Mouse (Mus musculus) heart, embryonic 10.5 days (tissue): ENCODE measurements around the gene Chrna3. TPM values are rescaled to one million over a fixed set of nuclear protein-coding genes. Genes with fewer than 3 reads are reported as not detected.
A peak's percentile ranks its signal among the peaks of the same experiment; 100 is the strongest.

Experiments
- DNase-seq: peaks from one replicate; pipeline ENCODE4 v3.0.0-alpha.2; 2017; ENCODE audit warnings: low spot score
- H3K27ac ChIP-seq: fragments of 300-500 bp; sonication (generic); 2 replicates; pipeline ENCODE4 v1.5.1; 2016; ENCODE audit warnings: mild to moderate bottlenecking
- H3K27me3 ChIP-seq: fragments of 300-500 bp; sonication (generic); 2 replicates; pipeline ENCODE4 v1.6.1; 2016; ENCODE audit warnings: mild to moderate bottlenecking; ENCODE audit not compliant: poor library complexity, insufficient read depth, severe bottlenecking
- H3K36me3 ChIP-seq: fragments of 300-500 bp; sonication (generic); 2 replicates; pipeline ENCODE4 v1.6.1; 2016; ENCODE audit warnings: mild to moderate bottlenecking, moderate library complexity
- H3K4me1 ChIP-seq: fragments of 300-500 bp; sonication (generic); 2 replicates; pipeline ENCODE4 v1.6.1; 2016; ENCODE audit warnings: mild to moderate bottlenecking
- H3K4me3 ChIP-seq: fragments of 300-500 bp; sonication (generic); 2 replicates; pipeline ENCODE4 v1.5.1; 2016; ENCODE audit warnings: mild to moderate bottlenecking, moderate library complexity
- H3K9me3 ChIP-seq: fragments of 300-500 bp; sonication (generic); 2 replicates; pipeline ENCODE4 v1.6.1; 2016; ENCODE audit warnings: mild to moderate bottlenecking, moderate library complexity
- WGBS: fragments of 180-500 bp; shearing (Covaris S2); methylation state at CpG from one replicate; pipeline ENCODE4 v1.1.7; 2016; 5-methylcytosine and 5-hydroxymethylcytosine counted together
- polyA plus RNA-seq: library from polyadenylated mRNA; unstranded; fragments of >200 nt; fragmentation: Nextera tagmentation; extraction: Ambion mirVana; gene quantifications from 2 replicates; pipeline ENCODE4 v1.2.1, GENCODE M21; 2016

Chrna3 gene
- 0.16 and 0.49 TPM in 2 replicates for polyA plus RNA-seq

DNA sequence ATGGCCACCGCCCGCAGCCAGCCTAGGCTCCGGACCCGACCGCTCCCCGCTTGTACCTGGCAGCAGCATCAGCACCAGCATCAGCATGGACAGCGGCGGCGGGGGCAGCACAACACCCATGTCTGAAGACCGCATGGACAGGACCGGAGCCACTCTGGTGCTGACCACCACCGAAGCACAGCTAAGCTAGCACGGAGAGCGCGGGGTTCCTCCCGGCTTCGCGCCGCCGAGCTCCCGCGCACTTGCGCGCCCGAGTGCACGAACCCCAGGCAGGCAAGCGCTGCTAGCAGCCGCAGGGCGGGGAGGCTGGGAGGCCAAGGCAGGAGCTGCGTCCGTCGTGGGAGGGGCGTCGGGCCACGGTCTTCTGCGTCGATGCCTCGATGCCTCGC is at the start of gene Chrna3:
TSS of gene Chrna3 (minus strand) at position 288 of the 389 bp plus-strand sequence.
- Histone ChIP-seq H3K9me3 (no peaks in the 10 kb centered on the region), H3K36me3 (no peaks in the 10 kb centered on the region), H3K27me3 (peaks cover 71% of the 10 kb centered on the region), H3K4me3 (peak within 1 kb of the TSS; percentile 56), H3K27ac (peak within 1 kb of the TSS; percentile 53; the same call in 1 of the 2 replicates), H3K4me1 (peaks cover 12% of the 10 kb centered on the region)
- peak; percentile 84 for DNase-seq
- WGBS = under 1% methylated on average over 39 of the region's 39 CpGs

DNA sequence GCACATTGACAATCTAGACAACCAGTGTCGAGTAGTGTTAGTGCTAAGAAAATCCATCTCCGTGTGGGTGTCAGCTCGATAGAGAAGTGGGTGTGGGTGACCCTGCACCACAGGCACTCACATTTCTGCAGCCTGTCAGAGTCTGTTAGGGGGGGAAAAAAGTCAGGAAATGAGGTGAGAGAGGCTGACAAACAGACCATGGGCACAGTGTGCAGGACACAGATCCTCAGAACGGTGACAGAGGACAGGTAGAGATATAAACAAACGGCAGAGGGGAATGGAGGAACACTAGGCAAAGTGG is 41.6 kb upstream of the Chrna3 start:
- H3K36me3 ChIP-seq = no peaks in the 10 kb centered on the region
- peak overlapping the region; percentile 27; the same call in 1 of the 2 replicates for H3K4me3 ChIP-seq
- peak overlapping the region; percentile 73 for H3K27ac ChIP-seq
- WGBS = 11% methylated on average over 5 of the region's 5 CpGs
- H3K27me3 ChIP-seq = no peaks in the 10 kb centered on the region
- H3K4me1 ChIP-seq = peaks cover 31% of the 10 kb centered on the region
- peak; percentile 78 for DNase-seq
- H3K9me3 ChIP-seq = no peaks in the 10 kb centered on the region

DNA sequence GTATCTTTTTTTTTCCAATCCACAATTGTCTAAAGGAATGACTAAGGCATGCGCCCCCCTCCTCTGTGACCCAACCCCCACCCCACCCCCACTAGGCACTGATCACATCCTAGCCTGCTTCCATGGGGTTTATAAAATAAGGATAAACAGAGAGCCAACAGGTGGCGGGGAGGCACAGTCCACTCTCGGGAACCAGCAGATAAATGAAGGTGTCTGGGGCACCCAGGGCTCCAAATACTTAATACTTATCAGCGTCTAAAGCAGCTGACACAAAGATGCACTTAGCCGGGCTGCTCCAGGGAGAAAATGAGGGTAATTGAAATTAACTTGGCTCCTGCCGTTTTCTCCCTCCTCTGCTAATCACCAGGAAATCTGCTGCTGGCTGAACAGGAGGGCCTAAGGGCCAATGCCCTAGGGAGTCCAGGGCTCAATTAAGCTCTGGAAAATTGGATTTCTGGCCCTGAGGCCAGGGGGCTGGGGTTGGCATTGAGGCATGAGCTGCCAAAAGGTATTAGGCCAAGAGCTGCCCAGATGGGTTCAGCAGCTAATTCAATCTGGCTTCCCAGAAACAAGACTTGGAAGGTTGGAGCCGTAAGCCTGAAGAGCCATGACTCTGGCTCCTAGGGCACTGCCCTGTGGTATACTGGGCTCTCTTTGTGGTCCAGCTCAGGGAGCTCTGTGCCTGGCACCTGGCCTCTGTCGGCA is 41.0 kb upstream of the Chrna3 start:
- H3K36me3 ChIP-seq = no peaks in the 10 kb centered on the region
- H3K27ac ChIP-seq = peak overlapping the region; percentile 73
- 19% methylated on average over 8 of the region's 8 CpGs for WGBS
- H3K4me3 ChIP-seq = 0 out of 2 replicates have a peak overlapping the region, but pooled peaks have one; percentile 27
- DNase-seq = no peak
- peaks cover 31% of the 10 kb centered on the region for H3K4me1 ChIP-seq
- H3K27me3 ChIP-seq = no peaks in the 10 kb centered on the region
- H3K9me3 ChIP-seq = no peaks in the 10 kb centered on the region

DNA sequence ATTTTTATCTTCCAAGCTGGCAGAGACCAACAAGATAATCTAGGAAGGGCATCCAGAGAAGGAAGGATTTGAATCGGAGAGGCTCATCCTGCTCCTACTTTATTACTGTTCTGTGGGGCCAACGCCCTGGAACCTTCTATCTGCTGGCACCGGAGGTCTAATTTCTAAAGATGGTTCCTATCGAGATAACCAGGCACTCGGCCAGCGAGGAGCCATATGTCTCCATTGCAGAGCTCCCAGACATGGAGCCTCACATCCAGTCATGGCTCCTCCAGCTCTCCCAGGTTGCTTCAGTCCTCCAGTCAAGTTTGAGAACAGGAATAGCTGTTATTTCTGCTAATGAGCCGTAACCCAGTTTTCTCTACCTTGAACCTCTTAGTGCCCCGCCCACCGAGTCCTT is 38.9 kb upstream of the Chrna3 start:
- no peak overlapping the region for H3K4me3 ChIP-seq

DNA sequence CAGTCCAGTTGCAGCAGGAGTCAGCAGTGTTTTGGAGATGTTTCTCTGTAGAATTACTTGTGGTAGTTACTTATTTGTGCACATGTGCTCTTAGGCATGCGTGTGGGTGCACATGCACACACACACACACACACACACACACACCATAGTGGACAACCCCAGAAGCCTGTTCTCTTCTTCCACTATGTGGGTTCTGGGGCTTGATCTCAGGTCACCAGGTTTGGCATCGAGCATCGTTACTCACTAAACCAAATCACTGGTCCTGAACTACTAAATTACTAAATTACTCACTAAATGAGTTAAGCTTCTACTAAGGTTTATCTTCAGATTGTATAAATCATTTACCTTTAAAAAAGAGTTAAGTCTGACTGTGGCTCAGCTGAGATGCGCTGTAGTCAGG is 31.7 kb upstream of the Chrna3 start:
- Histone ChIP-seq H3K4me3 (no peak overlapping the region), H3K4me1 (no peaks in the 10 kb centered on the region)
- no peak for DNase-seq

More for the DNA sequence above, 38.9 kb upstream of the Chrna3 start:
- WGBS = 86% methylated on average over 9 of the region's 9 CpGs
- H3K4me1 ChIP-seq = peaks cover 31% of the 10 kb centered on the region
- H3K27ac ChIP-seq = no peak overlapping the region
- DNase-seq = no peak
- H3K9me3 ChIP-seq = no peaks in the 10 kb centered on the region
- H3K36me3 ChIP-seq = no peaks in the 10 kb centered on the region
- H3K27me3 ChIP-seq = 0 out of 2 replicates have a peak, but pooled peaks cover 5% of the 10 kb centered on the region

DNA sequence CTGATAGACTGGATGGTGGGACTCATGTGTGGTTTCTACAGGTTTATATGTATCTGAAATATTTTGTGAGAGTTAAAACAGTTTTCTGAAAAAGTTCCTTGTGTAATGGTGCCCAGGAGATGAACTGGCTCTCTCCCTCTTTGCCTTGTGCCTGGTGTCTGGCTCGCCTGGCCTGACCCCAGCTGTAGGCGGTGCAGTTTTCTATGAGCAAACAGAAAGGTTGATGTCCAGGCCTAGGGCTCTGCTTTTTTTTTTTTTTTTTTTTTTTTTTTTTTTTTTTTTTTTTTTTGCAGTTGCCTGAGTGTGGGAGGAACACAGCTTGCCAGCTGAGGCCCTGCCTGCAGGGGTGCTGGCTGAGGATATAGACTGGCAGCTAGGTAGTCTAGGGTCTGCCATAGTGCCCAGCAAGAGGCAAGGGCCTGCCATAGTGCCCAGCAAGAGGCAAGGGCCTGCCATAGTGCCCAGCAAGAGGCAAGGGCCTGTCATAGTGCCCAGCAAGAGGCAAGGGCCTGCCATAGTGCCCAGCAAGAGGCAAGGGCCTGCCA is 29.1 kb upstream of the Chrna3 start:
- DNase-seq = no peak
- H3K4me3 ChIP-seq = no peak overlapping the region
- H3K27me3 ChIP-seq = no peaks in the 10 kb centered on the region
- no peaks in the 10 kb centered on the region for H3K4me1 ChIP-seq
- no peaks in the 10 kb centered on the region for H3K36me3 ChIP-seq
- no peak overlapping the region for H3K27ac ChIP-seq
- no peaks in the 10 kb centered on the region for H3K9me3 ChIP-seq
- 77% methylated on average over 2 of the region's 2 CpGs for WGBS

More for the DNA sequence above, 31.7 kb upstream of the Chrna3 start:
- 0 out of 2 replicates have a peak, but pooled peaks cover 5% of the 10 kb centered on the region for H3K27me3 ChIP-seq
- 88% methylated on average over 4 of the region's 4 CpGs for WGBS
- H3K36me3 ChIP-seq = no peaks in the 10 kb centered on the region
- no peak overlapping the region for H3K27ac ChIP-seq
- H3K9me3 ChIP-seq = no peaks in the 10 kb centered on the region

DNA sequence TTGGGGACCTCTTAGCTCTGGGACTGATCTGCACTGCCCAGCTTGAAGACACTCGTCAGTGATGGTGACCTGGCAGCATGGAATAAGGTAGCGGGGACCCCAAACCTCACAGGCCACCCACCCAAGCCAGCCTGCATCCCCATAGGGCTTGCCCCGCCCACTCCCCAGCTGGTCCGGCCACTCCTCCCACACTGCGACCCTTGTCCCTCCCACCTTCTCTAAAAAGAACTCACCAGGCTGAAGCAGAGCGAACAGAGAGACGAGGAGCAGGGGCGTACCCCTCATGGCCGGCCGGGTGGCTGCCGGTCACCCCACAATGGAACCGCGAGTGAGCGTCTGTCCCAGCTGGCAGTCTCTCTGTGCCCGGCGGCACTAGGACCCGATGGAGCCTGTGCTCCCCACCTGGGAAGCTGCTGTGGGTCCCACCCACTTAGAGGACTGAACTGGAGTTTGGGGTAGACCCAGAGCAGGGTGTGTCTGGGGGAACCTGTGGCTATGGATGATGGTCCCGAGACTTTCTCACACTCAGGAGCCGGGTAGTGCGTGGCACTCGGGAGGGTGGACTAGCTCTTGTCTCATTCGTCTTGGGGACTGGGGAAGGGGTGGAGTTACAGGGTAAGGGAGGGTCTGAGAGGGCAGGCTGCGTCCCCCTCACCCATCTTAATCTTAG is 22.0 kb upstream of the Chrna3 start, which contains the start of gene Chrnb4:
TSS of gene Chrnb4 (minus strand) at position 569 of the 670 bp plus-strand sequence.
- H3K9me3 ChIP-seq = no peaks in the 10 kb centered on the region
- H3K4me3 ChIP-seq = peak within 1 kb of the TSS; percentile 71
- peaks cover 24% of the 10 kb centered on the region for H3K4me1 ChIP-seq
- no peaks in the 10 kb centered on the region for H3K36me3 ChIP-seq
- H3K27ac ChIP-seq = peak within 1 kb of the TSS; percentile 69
- WGBS = under 1% methylated on average over 23 of the region's 23 CpGs
- peaks cover 20% of the 10 kb centered on the region; the same call in 1 of the 2 replicates for H3K27me3 ChIP-seq
- no peak for DNase-seq

DNA sequence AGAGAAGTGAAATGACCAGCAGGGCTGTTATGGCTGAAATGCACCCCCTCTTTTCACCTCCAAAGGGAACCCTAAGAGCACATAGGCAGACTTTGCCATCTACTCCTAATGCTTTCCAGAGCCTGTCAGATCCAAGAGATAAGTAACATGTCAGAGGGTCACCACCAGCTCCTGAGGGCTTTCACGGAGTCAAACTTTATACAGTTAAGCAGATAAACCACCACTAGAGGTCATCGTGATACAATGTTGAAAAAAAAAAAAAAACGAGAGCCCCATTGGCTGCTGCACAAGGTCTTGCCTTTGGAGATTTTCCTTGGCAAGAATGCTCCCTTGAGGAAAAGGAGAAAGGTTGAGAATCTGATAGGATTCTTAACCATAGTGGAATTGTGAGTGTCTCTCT is 20.4 kb upstream of the Chrna3 start:
- WGBS = 2% methylated on average over 3 of the region's 3 CpGs
- Histone ChIP-seq H3K27me3 (peaks cover 25% of the 10 kb centered on the region), H3K4me3 (no peak overlapping the region), H3K36me3 (no peaks in the 10 kb centered on the region), H3K4me1 (peaks cover 24% of the 10 kb centered on the region), H3K27ac (no peak overlapping the region), H3K9me3 (no peaks in the 10 kb centered on the region)
- no peak for DNase-seq

DNA sequence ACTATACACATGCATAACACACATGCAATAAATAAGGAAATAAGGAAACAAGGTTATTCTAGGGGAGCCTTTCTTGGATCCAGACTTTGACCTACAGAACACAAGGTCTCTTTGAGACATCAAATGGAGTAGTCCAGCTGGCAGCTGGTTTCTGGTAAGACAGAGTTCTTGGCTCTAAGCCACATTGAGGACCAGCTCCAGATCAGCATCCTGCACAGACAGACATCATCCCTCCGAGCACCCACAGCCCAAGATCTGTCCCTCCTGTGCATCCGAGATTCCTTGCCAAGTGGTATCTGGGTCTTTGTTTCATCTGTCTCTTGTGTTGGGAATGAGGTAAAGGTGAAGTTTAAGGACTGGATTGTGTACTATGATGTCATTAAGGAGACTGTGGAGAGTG is 18.6 kb upstream of the Chrna3 start:
- WGBS = 83% methylated on average over 2 of the region's 2 CpGs
- Histone ChIP-seq H3K4me3 (no peak overlapping the region), H3K9me3 (no peaks in the 10 kb centered on the region), H3K27ac (no peak overlapping the region), H3K27me3 (peaks cover 35% of the 10 kb centered on the region), H3K4me1 (peaks cover 24% of the 10 kb centered on the region), H3K36me3 (no peaks in the 10 kb centered on the region)
- DNase-seq = no peak

DNA sequence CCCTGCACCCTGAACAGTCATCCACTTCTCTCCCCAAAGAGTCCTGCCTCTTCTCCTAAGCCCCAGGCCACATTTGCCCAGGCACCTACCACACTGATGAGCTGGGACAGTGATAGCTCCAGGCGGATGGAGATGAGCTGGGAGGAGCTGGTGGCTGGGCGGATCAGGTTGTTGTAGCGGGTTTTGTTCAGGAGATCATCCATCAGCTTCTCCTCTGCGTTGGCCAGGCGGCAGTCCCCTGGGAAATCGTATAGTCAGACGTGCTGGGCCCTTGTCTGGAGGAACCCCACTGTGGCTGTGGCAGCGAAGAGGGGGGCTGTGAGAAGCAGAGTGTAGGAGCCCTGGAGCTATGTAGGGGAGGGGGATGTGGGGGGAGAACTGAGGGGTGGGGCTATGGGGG is 17.3 kb upstream of the Chrna3 start:
- Histone ChIP-seq H3K27ac (no peak overlapping the region), H3K27me3 (peaks cover 37% of the 10 kb centered on the region), H3K4me3 (no peak overlapping the region), H3K36me3 (no peaks in the 10 kb centered on the region), H3K9me3 (no peaks in the 10 kb centered on the region), H3K4me1 (peaks cover 18% of the 10 kb centered on the region)
- WGBS = 14% methylated on average over 8 of the region's 8 CpGs
- DNase-seq = no peak

DNA sequence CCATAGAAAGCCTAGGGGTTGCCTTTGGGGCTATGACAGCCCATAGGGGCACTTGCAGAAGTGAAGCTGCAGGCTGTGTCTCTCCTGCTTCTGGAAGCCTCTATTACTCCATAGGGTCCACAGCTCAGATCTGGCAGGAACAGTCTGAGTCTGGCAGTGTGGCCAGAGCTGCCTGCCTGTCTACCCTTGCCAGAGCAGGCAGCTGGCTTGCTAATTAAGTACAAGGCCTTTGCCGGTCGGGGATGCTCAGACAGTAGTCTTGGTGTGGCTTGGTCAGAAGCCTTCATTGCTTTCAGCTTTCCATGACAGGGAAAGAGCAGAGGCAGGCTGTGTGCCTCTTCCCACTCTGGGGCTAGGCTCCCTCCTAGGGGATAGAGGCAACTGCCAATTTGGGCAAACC is 15.0 kb upstream of the Chrna3 start:
- no peaks in the 10 kb centered on the region for H3K36me3 ChIP-seq
- no peak overlapping the region for H3K4me3 ChIP-seq
- 0 out of 2 replicates have a peak, but pooled peaks cover 5% of the 10 kb centered on the region for H3K4me1 ChIP-seq
- 77% methylated on average over 2 of the region's 2 CpGs for WGBS
- no peak for DNase-seq
- no peaks in the 10 kb centered on the region for H3K9me3 ChIP-seq
- peaks cover 35% of the 10 kb centered on the region for H3K27me3 ChIP-seq
- no peak overlapping the region for H3K27ac ChIP-seq

DNA sequence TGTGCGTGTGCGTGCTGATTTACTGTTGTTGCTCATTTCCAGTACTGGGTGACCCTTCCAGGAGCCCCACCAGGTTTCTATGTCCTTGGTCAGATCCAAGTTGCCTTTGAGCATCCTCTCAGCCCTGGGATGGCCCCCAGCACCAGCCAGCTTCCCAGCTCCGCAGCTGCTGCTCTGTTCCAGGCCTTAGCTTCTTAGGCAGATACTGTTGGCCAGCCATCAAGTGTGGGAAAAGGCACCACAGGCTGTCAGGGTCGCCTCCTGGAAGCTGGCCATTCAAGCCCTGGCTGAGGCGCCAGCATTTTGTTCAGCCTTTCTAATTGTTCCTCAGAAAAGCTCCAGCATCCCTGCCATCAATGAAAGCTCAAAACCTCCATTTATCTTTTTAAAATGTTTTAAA is 13.6 kb upstream of the Chrna3 start:
- H3K4me3 ChIP-seq = no peak overlapping the region
- WGBS = 66% methylated on average over 5 of the region's 5 CpGs
- H3K27ac ChIP-seq = no peak overlapping the region
- no peaks in the 10 kb centered on the region for H3K9me3 ChIP-seq
- no peak for DNase-seq
- H3K4me1 ChIP-seq = 0 out of 2 replicates have a peak, but pooled peaks cover 5% of the 10 kb centered on the region
- H3K27me3 ChIP-seq = peaks cover 23% of the 10 kb centered on the region
- H3K36me3 ChIP-seq = no peaks in the 10 kb centered on the region

DNA sequence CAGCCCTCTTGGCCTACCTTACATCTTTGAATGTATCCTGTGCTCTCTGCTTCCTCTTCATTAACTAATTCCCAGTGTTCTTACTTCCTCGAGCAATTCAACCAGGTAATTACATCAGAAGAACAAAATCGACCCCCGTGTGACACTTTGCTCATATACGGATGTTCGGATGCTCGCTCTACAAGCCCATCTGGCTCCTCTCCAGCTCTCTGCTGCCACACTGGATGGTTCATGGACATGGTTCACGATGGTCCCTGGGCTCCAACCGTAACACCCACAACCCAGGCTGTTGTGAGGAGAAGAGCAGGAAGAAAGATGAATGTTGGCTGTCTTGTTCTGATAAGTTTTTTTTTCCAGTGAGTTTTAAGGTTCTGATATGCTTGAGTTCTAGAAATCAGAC is 12.6 kb upstream of the Chrna3 start:
- Histone ChIP-seq H3K27me3 (peaks cover 23% of the 10 kb centered on the region), H3K4me3 (no peak overlapping the region), H3K9me3 (no peaks in the 10 kb centered on the region), H3K27ac (no peak overlapping the region), H3K4me1 (0 out of 2 replicates have a peak, but pooled peaks cover 4% of the 10 kb centered on the region), H3K36me3 (no peaks in the 10 kb centered on the region)
- WGBS = 80% methylated on average over 8 of the region's 8 CpGs
- no peak for DNase-seq
